Comparison of ENCODE assay signal across 19 mouse cellular contexts in the genomic region with DNA sequence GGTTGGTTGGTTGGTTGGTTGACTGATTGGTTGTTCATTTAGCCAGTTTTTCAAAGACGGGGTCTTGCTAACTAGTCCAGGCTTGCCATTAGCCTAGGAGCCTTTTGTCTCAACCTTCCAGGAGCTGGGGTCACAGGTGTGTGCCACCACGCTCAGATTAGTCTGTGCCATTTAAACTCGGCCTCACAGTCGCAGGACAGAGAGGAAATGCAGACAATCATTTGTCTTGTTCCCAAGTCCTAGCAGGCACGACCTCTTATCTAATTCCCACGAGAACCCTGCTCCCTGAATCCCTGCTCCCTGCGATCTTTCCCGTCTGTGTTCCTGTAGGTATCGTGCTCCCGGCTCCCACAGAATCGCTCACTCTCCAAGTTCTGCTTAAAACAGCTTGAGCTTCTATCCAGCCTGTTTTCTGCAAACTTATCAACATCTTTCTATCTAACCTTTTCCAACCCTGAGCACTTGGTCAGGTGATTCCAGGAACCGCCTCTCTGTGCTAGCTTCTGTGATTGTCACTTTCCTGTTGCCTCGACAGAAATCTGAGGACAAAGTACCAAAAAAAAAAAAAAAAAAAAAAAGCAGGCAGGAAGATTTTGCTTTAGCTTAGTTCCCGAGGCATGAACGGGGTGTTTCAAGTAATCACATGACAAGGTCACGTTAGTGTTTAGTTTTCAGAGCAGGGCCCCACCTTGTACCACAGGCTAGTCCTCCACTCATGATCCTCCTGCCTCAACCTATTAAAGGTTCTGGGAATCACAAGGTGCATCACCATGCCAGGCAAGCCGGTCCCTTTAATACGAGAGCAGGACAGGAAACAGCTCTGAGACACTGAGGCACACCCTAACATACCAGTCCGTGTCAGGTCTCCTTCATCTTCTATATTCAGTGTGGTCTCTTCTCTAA.
"Had no signal": no experiment of that assay in that cellular context is flagged by ENCODE, and none has a peak within 500 bp of the region (broad histone marks: within the 10 kb centered on the region; RNA-seq: fewer than 3 reads in every experiment).

No protein-coding gene starts in this region.

- H3K4me1 ChIP-seq: midbrain, embryonic 12.5 days; midbrain, embryonic 15.5 days had no signal

- H3K27me3 ChIP-seq: limb, embryonic 13.5 days; midbrain, embryonic 15.5 days; stomach, embryonic 15.5 days had no signal

- DNase-seq: kidney, adult 2 months; kidney, postnatal 25 days; layer of hippocampus, adult 9-11 months; left cerebral cortex, postnatal 4 days; liver; liver, postnatal 0 days; lung, embryonic 14.5 days; thymus, adult 18-20 months; thymus, postnatal 36 days had no signal

- H3K9me3 ChIP-seq: limb, embryonic 13.5 days; midbrain, embryonic 12.5 days; midbrain, embryonic 15.5 days; neural tube, embryonic 13.5 days; stomach, embryonic 15.5 days had no signal

- H3K36me3 ChIP-seq: limb, embryonic 13.5 days; midbrain, embryonic 12.5 days; midbrain, embryonic 15.5 days; neural tube, embryonic 13.5 days; stomach, embryonic 15.5 days had no signal

- H3K9ac ChIP-seq: limb, embryonic 13.5 days; liver, embryonic 14.5 days; liver, postnatal 0 days; lung, embryonic 14.5 days; midbrain, embryonic 12.5 days; midbrain, embryonic 15.5 days; neural tube, embryonic 13.5 days; stomach, embryonic 15.5 days had no signal

- H3K27ac ChIP-seq: kidney, postnatal 0 days; layer of hippocampus, adult 2 months; limb, embryonic 13.5 days; liver, embryonic 14.5 days; macrophage; midbrain, embryonic 12.5 days; midbrain, embryonic 15.5 days; neural tube, embryonic 13.5 days; stomach, embryonic 15.5 days had no signal

- ATAC-seq: liver, postnatal 0 days; lung, postnatal 0 days; midbrain, embryonic 15.5 days had no signal

- H3K4me3 ChIP-seq: layer of hippocampus, adult 2 months; limb, embryonic 13.5 days; midbrain, embryonic 12.5 days; midbrain, embryonic 15.5 days; neural tube, embryonic 13.5 days; stomach, embryonic 15.5 days had no signal

- H3K4me2 ChIP-seq: limb, embryonic 13.5 days; lung, embryonic 14.5 days; midbrain, embryonic 12.5 days; midbrain, embryonic 15.5 days; neural tube, embryonic 13.5 days; stomach, embryonic 15.5 days had no signal
